Mouse (Mus musculus) myocyte (in vitro differentiated cells): ENCODE results near the gene Krt18.

Source experiments
- CEBPB ChIP-seq: IDR thresholded peaks from 2 replicates; pipeline ENCODE4 v1.6.1; 2011; ENCODE audit warnings: mild to moderate bottlenecking, moderate library complexity; ENCODE audit not compliant: poor library complexity, insufficient read depth, severe bottlenecking
- MAX ChIP-seq: IDR thresholded peaks from one replicate; pipeline ENCODE4 v1.6.1; 2011; ENCODE audit warnings: low read depth, mild to moderate bottlenecking, control low read depth
- MYOD1 ChIP-seq, 3 experiments: IDR thresholded peaks; one replicate each; pipeline ENCODE4 v1.6.1; 2011; ENCODE audit warnings: control low read depth in 2 of 3, low read depth in 2 of 3, mild to moderate bottlenecking in 2 of 3, moderate library complexity in 1 of 3; ENCODE audit not compliant: insufficient read length in 2 of 3, control insufficient read depth in 1 of 3
- MYOG ChIP-seq, 3 experiments: IDR thresholded peaks; one replicate each; pipeline ENCODE4 v1.6.1; 2011; ENCODE audit warnings: control low read depth in 2 of 3, low read depth in 2 of 3, mild to moderate bottlenecking in 2 of 3; ENCODE audit not compliant: insufficient read length in 2 of 3, control insufficient read depth in 1 of 3, insufficient read depth in 1 of 3
- POLR2A ChIP-seq: IDR thresholded peaks from one replicate; pipeline ENCODE4 v1.6.1; 2011; ENCODE audit warnings: low read depth, mild to moderate bottlenecking, control low read depth, moderate library complexity; ENCODE audit not compliant: insufficient read length
- POLR2AphosphoS2 ChIP-seq: IDR thresholded peaks from one replicate; pipeline ENCODE4 v1.6.1; 2011; ENCODE audit warnings: low read depth, control low read depth; ENCODE audit not compliant: insufficient read length
- TCF12 ChIP-seq: IDR thresholded peaks from one replicate; pipeline ENCODE4 v1.6.1; 2011; ENCODE audit warnings: mild to moderate bottlenecking, control low read depth; ENCODE audit not compliant: poor library complexity, insufficient read depth, severe bottlenecking
- TCF3 ChIP-seq: IDR thresholded peaks from one replicate; pipeline ENCODE4 v1.6.1; 2011; ENCODE audit warnings: low read depth, control low read depth; ENCODE audit not compliant: insufficient read length
- USF1 ChIP-seq: IDR thresholded peaks from one replicate; pipeline ENCODE4 v1.6.1; 2011; ENCODE audit warnings: low read depth, mild to moderate bottlenecking, control low read depth, moderate library complexity

DNA sequence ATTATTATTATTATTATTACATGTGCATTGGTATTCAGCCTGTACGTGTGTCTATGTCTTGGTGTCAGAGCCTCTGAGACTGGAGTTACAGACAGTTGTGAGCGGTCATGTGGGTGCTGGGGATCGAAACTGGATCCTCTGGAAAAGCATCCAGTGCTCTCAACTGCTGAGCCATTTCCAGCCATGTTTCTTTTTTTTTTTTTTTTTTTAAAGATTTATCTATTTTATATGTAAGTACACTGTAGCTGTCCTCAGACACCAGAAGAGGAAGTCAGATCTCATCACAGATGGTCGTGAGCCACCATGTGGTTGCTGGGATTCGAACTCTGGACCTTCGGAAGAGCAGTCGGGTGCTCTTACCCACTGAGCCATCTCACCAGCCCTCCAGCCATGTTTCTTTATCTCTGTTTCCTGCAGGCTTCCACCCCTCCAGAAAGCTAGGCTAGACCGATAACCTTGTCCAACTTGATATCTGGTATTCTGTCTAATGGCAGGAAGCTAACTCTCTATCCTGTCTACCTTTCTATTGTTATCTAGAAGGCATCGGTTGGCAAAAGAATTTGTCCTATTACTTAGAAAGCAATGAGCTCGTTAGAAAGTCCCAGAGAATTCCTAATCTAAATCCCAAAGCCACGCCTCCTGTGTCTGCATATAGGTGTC lies 28.2 kb upstream of the Krt18 start:
- no peak for TF ChIP-seq TCF12
- TF ChIP-seq POLR2A: no peak
- TF ChIP-seq USF1: no peak
- TF ChIP-seq MAX: no peak
- TF ChIP-seq MYOD1 (IDR thresholded peaks at IDR 0.05; ENCODE audit: control insufficient read depth in 1 of 3, insufficient read length in 2 of 3, low read depth in 2 of 3): no peak
- no peak for TF ChIP-seq CEBPB
- TF ChIP-seq POLR2AphosphoS2: no peak
- no peak for TF ChIP-seq TCF3
- no peak for TF ChIP-seq MYOG (IDR thresholded peaks at IDR 0.05; ENCODE audit: control insufficient read depth in 1 of 3, insufficient read depth in 1 of 3, insufficient read length in 2 of 3, low read depth in 2 of 3)
